17 mouse cellular contexts compared by ENCODE assay signal in genomic region chr12:101019443-101019842, GRCm38 (mm10). TPM values are rescaled to one million over a fixed set of nuclear protein-coding genes. Genes with fewer than 3 reads are reported as not detected.
DNase-seq lines count a peak whose midpoint lies in the region; ATAC-seq lines count a peak whose summit lies in the region.
"Had no signal": no experiment of that assay in that cellular context is flagged by ENCODE, and none has a peak within 500 bp of the region (broad histone marks: within the 10 kb centered on the region; RNA-seq: fewer than 3 reads in every experiment).

No protein-coding gene starts in this region.

- no peak overlapping the region for H3K4me2 ChIP-seq in forebrain, embryonic 12.5 days
- no peak overlapping the region for H3K4me2 ChIP-seq in forebrain, embryonic 13.5 days
- no peak overlapping the region for H3K4me2 ChIP-seq in kidney, embryonic 15.5 days
- no peak overlapping the region for H3K4me2 ChIP-seq in midbrain, embryonic 16.5 days (ENCODE audit: low read length)
- H3K4me2 ChIP-seq: liver, embryonic 11.5 days; lung, embryonic 14.5 days had no signal

- H3K4me1 ChIP-seq in forebrain, embryonic 12.5 days: peaks cover 77% of the 10 kb centered on the region
- H3K4me1 ChIP-seq in forebrain, embryonic 13.5 days: peaks cover 93% of the 10 kb centered on the region
- H3K4me1 ChIP-seq in kidney, embryonic 15.5 days: peaks cover 70% of the 10 kb centered on the region
- H3K4me1 ChIP-seq in midbrain, embryonic 16.5 days (ENCODE audit: control insufficient read depth, insufficient read depth, low read length): peaks cover 33% of the 10 kb centered on the region

- WGBS in forebrain, embryonic 12.5 days: 89% methylated on average over 7 of the region's 7 CpGs
- 93% methylated on average over 7 of the region's 7 CpGs for WGBS in forebrain, embryonic 13.5 days
- WGBS in kidney, embryonic 15.5 days: 87% methylated on average over 7 of the region's 7 CpGs
- WGBS in midbrain, embryonic 16.5 days: 89% methylated on average over 7 of the region's 7 CpGs

- 0 out of 2 replicates have a peak, but pooled peaks cover 4% of the 10 kb centered on the region for H3K9me3 ChIP-seq in forebrain, embryonic 12.5 days
- H3K9me3 ChIP-seq in forebrain, embryonic 13.5 days (replicated peaks): no peaks in the 10 kb centered on the region
- H3K9me3 ChIP-seq in kidney, embryonic 15.5 days (replicated peaks): no peaks in the 10 kb centered on the region
- no peaks in the 10 kb centered on the region for H3K9me3 ChIP-seq in midbrain, embryonic 16.5 days (replicated peaks; ENCODE audit: control insufficient read depth, low read length, poor library complexity, severe bottlenecking)
- H3K9me3 ChIP-seq: limb, embryonic 10.5 days had no signal

- DNase-seq in kidney, adult 18-20 months: no peak
- DNase-seq in right cerebral cortex, postnatal 14 days: peak; percentile 0
- DNase-seq in right cerebral cortex, postnatal 10 days (ENCODE audit: low spot score in 2 of 2): no peak
- DNase-seq: adrenal gland, adult 2 months; gastrocnemius, postnatal 14 days; right cerebral cortex, adult 18-20 months; thymus, postnatal 25 days had no signal

- peak overlapping the region; percentile 38; the same call in 1 of the 2 replicates for H3K27ac ChIP-seq in forebrain, embryonic 12.5 days
- H3K27ac ChIP-seq in forebrain, embryonic 13.5 days: no peak overlapping the region
- H3K27ac ChIP-seq in kidney, embryonic 15.5 days: peak overlapping the region; percentile 52; the same call in 1 of the 2 replicates
- 0 out of 2 replicates have a peak overlapping the region, but pooled peaks have one; percentile 23 for H3K27ac ChIP-seq in midbrain, embryonic 16.5 days (ENCODE audit: low read length)
- H3K27ac ChIP-seq: left cerebral cortex, adult 2 months; limb, embryonic 10.5 days had no signal

- no peak for ATAC-seq in forebrain, embryonic 12.5 days (ENCODE audit: low FRiP score)
- no peak for ATAC-seq in forebrain, embryonic 13.5 days
- ATAC-seq in kidney, embryonic 15.5 days (replicated peaks; ENCODE audit: low FRiP score): no peak
- 0 out of 2 replicates have a peak, but pooled peaks have one; percentile 11 for ATAC-seq in midbrain, embryonic 16.5 days

- no peaks in the 10 kb centered on the region for H3K27me3 ChIP-seq in forebrain, embryonic 12.5 days
- no peaks in the 10 kb centered on the region for H3K27me3 ChIP-seq in forebrain, embryonic 13.5 days
- no peaks in the 10 kb centered on the region for H3K27me3 ChIP-seq in kidney, embryonic 15.5 days
- H3K27me3 ChIP-seq in midbrain, embryonic 16.5 days (ENCODE audit: control insufficient read depth, insufficient read depth, low read depth, low read length): no peaks in the 10 kb centered on the region
- H3K27me3 ChIP-seq: CH12.LX had no signal

- no peak overlapping the region for H3K9ac ChIP-seq in forebrain, embryonic 12.5 days
- H3K9ac ChIP-seq in forebrain, embryonic 13.5 days: no peak overlapping the region
- H3K9ac ChIP-seq in kidney, embryonic 15.5 days: no peak overlapping the region
- H3K9ac ChIP-seq in midbrain, embryonic 16.5 days (ENCODE audit: low read depth, low read length): no peak overlapping the region
- H3K9ac ChIP-seq: lung, embryonic 14.5 days had no signal

- peaks cover 37% of the 10 kb centered on the region for H3K36me3 ChIP-seq in forebrain, embryonic 12.5 days (replicated peaks)
- peaks cover 30% of the 10 kb centered on the region for H3K36me3 ChIP-seq in forebrain, embryonic 13.5 days (ENCODE audit: poor library complexity, severe bottlenecking)
- H3K36me3 ChIP-seq in kidney, embryonic 15.5 days: peaks cover 28% of the 10 kb centered on the region
- 0 out of 2 replicates have a peak, but pooled peaks cover 4% of the 10 kb centered on the region for H3K36me3 ChIP-seq in midbrain, embryonic 16.5 days (ENCODE audit: control insufficient read depth, insufficient read depth, low read length)

- no peak overlapping the region for H3K4me3 ChIP-seq in forebrain, embryonic 12.5 days (replicated peaks)
- H3K4me3 ChIP-seq in forebrain, embryonic 13.5 days: no peak overlapping the region
- H3K4me3 ChIP-seq in kidney, embryonic 15.5 days (replicated peaks): no peak overlapping the region
- no peak overlapping the region for H3K4me3 ChIP-seq in midbrain, embryonic 16.5 days (ENCODE audit: low read depth, low read length)
- H3K4me3 ChIP-seq: left cerebral cortex, adult 2 months; limb, embryonic 10.5 days; myocyte had no signal

RNA-seq across cellular contexts. Expression of gene Ccdc88c, which starts 9.4 kb away (rescaled TPM):
- 28.8 and 30.4 TPM in 2 replicates for polyA plus RNA-seq in forebrain, embryonic 12.5 days (2016; fragmentation: Nextera tagmentation; extraction: Ambion mirVana)
- polyA plus RNA-seq in forebrain, embryonic 13.5 days (2015; fragmentation: Nextera tagmentation; extraction: Ambion mirVana): 20.7 and 21.4 TPM in 2 replicates
- 12.5 and 12.7 TPM in 2 replicates for polyA plus RNA-seq in kidney, embryonic 15.5 days (2015; fragmentation: Nextera tagmentation; extraction: Ambion mirVana)
- polyA plus RNA-seq in midbrain, embryonic 16.5 days (2015; fragmentation: Nextera tagmentation; extraction: Ambion mirVana): 12.0 and 12.5 TPM in 2 replicates
